Mouse (Mus musculus): Measurements from ENCODE around the gene Ckb. TPM values are rescaled to one million over a fixed set of nuclear protein-coding genes. Genes with fewer than 3 reads are reported as not detected.
"Not testable (repeated sequence)": the region's sequence is repeated elsewhere in the genome, so short reads cannot be mapped to it uniquely, and the experiment has no call there.

The Ckb gene
- total RNA-seq (2021) = 1,000 to 10,000 TPM; 1,228 to 1,237 TPM
- long read RNA-seq, experiment 1, transcript Ckb-201 (8 exons, 1,472 nt) = major isoform, 892 of 1,064 reads
- long read RNA-seq, experiment 1, transcript Ckb-204 (2 exons, 2,839 nt) = minor isoform, 20 of 1,064 reads
- long read RNA-seq, experiment 1, partial matches to known transcripts = 101 of 1,064 reads
- long read RNA-seq, experiment 1, other reads (novel, unspliced or antisense) = 51 of 1,064 reads
- long read RNA-seq, experiment 2, transcript Ckb-201 (8 exons, 1,472 nt) = major isoform, 1,345 of 1,527 reads
- long read RNA-seq, experiment 2, transcript Ckb-204 (2 exons, 2,839 nt) = minor isoform, 20 of 1,527 reads
- long read RNA-seq, experiment 2, partial matches to known transcripts = 110 of 1,527 reads
- long read RNA-seq, experiment 2, other reads (novel, unspliced or antisense) = 52 of 1,527 reads

GRCm38 (mm10) chr12:111672176-111672575, at the start of gene Ckb:
TSS of gene Ckb (minus strand) at chr12:111672338.
- TF ChIP-seq CTCF (conservative IDR thresholded peaks at IDR 0.05) = peak; percentile 20; the same call in 1 of the 2 replicates
- Histone ChIP-seq H3K4me3 (peak within 1 kb of the TSS; percentile 100), H3K27ac (peak within 1 kb of the TSS; percentile 99)
- peak; percentile 90 to 93 for DNase-seq (ENCODE audit: low spot score in 2 of 2)

- no peak for DNase-seq (ENCODE audit: low spot score in 2 of 2)
- no peak overlapping the region for H3K4me3 ChIP-seq
- no peak overlapping the region for H3K27ac ChIP-seq
- TF ChIP-seq CTCF (conservative IDR thresholded peaks at IDR 0.05) = no peak
These were observed 48.1 kb upstream of the Ckb start for GRCm38 (mm10) chr12:111720222-111720621.

- Histone ChIP-seq H3K27ac (peak overlapping the region; percentile 73), H3K4me3 (peak overlapping the region; percentile 17; the same call in 1 of the 2 replicates)
- no peak for TF ChIP-seq CTCF (conservative IDR thresholded peaks at IDR 0.05)
- DNase-seq (ENCODE audit: low spot score in 2 of 2) = no peak
These were observed 46.5 kb upstream of the Ckb start for GRCm38 (mm10) chr12:111718656-111719055.

- DNase-seq (ENCODE audit: low spot score in 2 of 2) = no peak
- TF ChIP-seq CTCF (conservative IDR thresholded peaks at IDR 0.05) = no peak
- H3K27ac ChIP-seq = no peak overlapping the region
- H3K4me3 ChIP-seq = no peak overlapping the region
These were observed 44.4 kb upstream of the Ckb start for GRCm38 (mm10) chr12:111716505-111716904.

GRCm38 (mm10) chr12:111713880-111714279, 41.7 kb upstream of the Ckb start:
- not testable (repeated sequence) for DNase-seq (ENCODE audit: low spot score in 2 of 2); H3K27ac ChIP-seq
- H3K4me3 ChIP-seq = peak overlapping the region; percentile 89

GRCm38 (mm10) chr12:111713004-111713651, 41.0 kb upstream of the Ckb start, which contains the start of the genes Bag5 and Apopt1:
TSS of gene Bag5 (minus strand) at chr12:111713257.
TSS of gene Apopt1 (plus strand) at chr12:111713261.
- peak within 1 kb of the TSS; percentile 94 for H3K27ac ChIP-seq
- H3K4me3 ChIP-seq = peak within 1 kb of the TSS; percentile 89
- peak; percentile 71 for TF ChIP-seq CTCF (conservative IDR thresholded peaks at IDR 0.05)
- DNase-seq (ENCODE audit: low spot score in 2 of 2) = peak; percentile 87 to 90

- peak overlapping the region; percentile 89 for H3K4me3 ChIP-seq
- TF ChIP-seq CTCF (conservative IDR thresholded peaks at IDR 0.05) = no peak
- DNase-seq (ENCODE audit: low spot score in 2 of 2) = no peak
These were observed 40.3 kb upstream of the Ckb start for GRCm38 (mm10) chr12:111712476-111712875.

GRCm38 (mm10) chr12:111710091-111710490, 38.0 kb upstream of the Ckb start:
- no peak overlapping the region for H3K4me3 ChIP-seq
- TF ChIP-seq CTCF (conservative IDR thresholded peaks at IDR 0.05) = no peak
- H3K27ac ChIP-seq = no peak overlapping the region; the same call in 1 of the 2 replicates
- no peak for DNase-seq (ENCODE audit: low spot score in 2 of 2)

More at GRCm38 (mm10) chr12:111712476-111712875, 40.3 kb upstream of the Ckb start:
- peak overlapping the region; percentile 94 for H3K27ac ChIP-seq

- Histone ChIP-seq H3K27ac (peak overlapping the region; percentile 3; the same call in 1 of the 2 replicates), H3K4me3 (no peak overlapping the region)
- no peak for DNase-seq (ENCODE audit: low spot score in 2 of 2)
- TF ChIP-seq CTCF (conservative IDR thresholded peaks at IDR 0.05) = peak; percentile 35; the same call in 1 of the 2 replicates
These were observed 36.0 kb upstream of the Ckb start for GRCm38 (mm10) chr12:111708181-111708580.

GRCm38 (mm10) chr12:111705186-111705973, 33.2 kb upstream of the Ckb start:
- peak overlapping the region; percentile 76 for H3K27ac ChIP-seq
- no peak overlapping the region for H3K4me3 ChIP-seq
- TF ChIP-seq CTCF (conservative IDR thresholded peaks at IDR 0.05) = no peak
- no peak for DNase-seq (ENCODE audit: low spot score in 2 of 2)

GRCm38 (mm10) chr12:111704609-111705008, 32.5 kb upstream of the Ckb start:
- Histone ChIP-seq H3K4me3 (no peak overlapping the region), H3K27ac (peak overlapping the region; percentile 76)
- TF ChIP-seq CTCF (conservative IDR thresholded peaks at IDR 0.05) = no peak

GRCm38 (mm10) chr12:111703301-111703700, 31.2 kb upstream of the Ckb start:
- TF ChIP-seq CTCF (conservative IDR thresholded peaks at IDR 0.05) = no peak
- no peak overlapping the region for H3K27ac ChIP-seq
- DNase-seq (ENCODE audit: low spot score in 2 of 2) = no peak
- H3K4me3 ChIP-seq = no peak overlapping the region

More at GRCm38 (mm10) chr12:111704609-111705008, 32.5 kb upstream of the Ckb start:
- DNase-seq (ENCODE audit: low spot score in 2 of 2) = no peak

Data from layer of hippocampus, adult 2 months (tissue).